Mouse (Mus musculus): Measurements from ENCODE around the gene Adipoq. TPM values are rescaled to one million over a fixed set of nuclear protein-coding genes. Genes with fewer than 3 reads are reported as not detected.

Adipoq gene
- polyA plus RNA-seq, 1 experiment from 2014 or later = not detected

DNA sequence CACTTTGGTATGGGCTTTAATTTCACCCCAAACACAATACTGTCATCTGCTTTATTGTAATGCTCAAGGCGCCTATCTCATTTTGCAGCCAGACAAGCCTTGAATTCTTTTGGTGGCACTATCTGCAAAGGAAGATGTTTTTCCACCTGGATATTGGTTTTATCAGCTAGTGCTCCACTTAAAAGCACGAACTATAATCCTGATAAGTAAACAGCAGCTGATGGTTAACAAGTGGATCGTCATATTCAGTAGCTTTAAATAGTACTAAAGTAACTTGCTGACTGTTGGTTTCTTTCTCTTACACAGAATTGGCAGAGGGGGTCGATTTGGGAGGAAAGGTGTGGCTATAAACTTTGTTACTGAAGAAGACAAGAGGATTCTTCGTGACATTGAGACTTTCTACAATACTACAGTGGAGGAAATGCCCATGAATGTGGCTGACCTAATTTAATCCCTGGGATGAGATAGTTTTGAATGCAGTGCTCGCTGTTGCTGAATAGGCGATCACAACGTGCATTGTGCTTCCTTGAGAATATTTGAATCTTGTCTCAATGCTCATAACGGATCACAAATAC is 33.4 kb upstream of the Adipoq start:
- no peaks in the 10 kb centered on the region for H3K9me3 ChIP-seq (ENCODE audit: control insufficient read depth, low read length)
- H3K27me3 ChIP-seq (ENCODE audit: control insufficient read depth, insufficient read depth, low read length) = no peaks in the 10 kb centered on the region
- no peak overlapping the region for H3K9ac ChIP-seq (ENCODE audit: low read length)
- H3K4me1 ChIP-seq (ENCODE audit: control insufficient read depth, insufficient read depth, low read length) = peaks cover 18% of the 10 kb centered on the region
- WGBS = 60% methylated on average over 9 of the region's 9 CpGs
- H3K4me2 ChIP-seq = no peak overlapping the region
- no peak overlapping the region for H3K27ac ChIP-seq (ENCODE audit: low read depth, low read length)
- H3K4me3 ChIP-seq (ENCODE audit: low read depth, low read length) = no peak overlapping the region
- peaks cover 31% of the 10 kb centered on the region for H3K36me3 ChIP-seq (ENCODE audit: control insufficient read depth, insufficient read depth, low read length)
- DNase-seq (ENCODE audit: low spot score, missing footprints) (peak; percentile 91), ATAC-seq (ENCODE audit: low FRiP score) (no peak)

GRCm38 (mm10) chr16:23113903-23114302 is 32.4 kb upstream of the Adipoq start:
- peaks cover 17% of the 10 kb centered on the region for H3K4me1 ChIP-seq (ENCODE audit: control insufficient read depth, insufficient read depth, low read length)
- ATAC-seq (ENCODE audit: low FRiP score) (no peak), DNase-seq (ENCODE audit: low spot score, missing footprints) (peak; percentile 80)
- no peak overlapping the region for H3K4me3 ChIP-seq (ENCODE audit: low read depth, low read length)
- peaks cover 29% of the 10 kb centered on the region for H3K36me3 ChIP-seq (ENCODE audit: control insufficient read depth, insufficient read depth, low read length)
- no peaks in the 10 kb centered on the region for H3K27me3 ChIP-seq (ENCODE audit: control insufficient read depth, insufficient read depth, low read length)
- H3K9me3 ChIP-seq (ENCODE audit: control insufficient read depth, low read length) = no peaks in the 10 kb centered on the region
- no peak overlapping the region for H3K9ac ChIP-seq (ENCODE audit: low read length)
- H3K4me2 ChIP-seq = no peak overlapping the region
- H3K27ac ChIP-seq (ENCODE audit: low read depth, low read length) = no peak overlapping the region

DNA sequence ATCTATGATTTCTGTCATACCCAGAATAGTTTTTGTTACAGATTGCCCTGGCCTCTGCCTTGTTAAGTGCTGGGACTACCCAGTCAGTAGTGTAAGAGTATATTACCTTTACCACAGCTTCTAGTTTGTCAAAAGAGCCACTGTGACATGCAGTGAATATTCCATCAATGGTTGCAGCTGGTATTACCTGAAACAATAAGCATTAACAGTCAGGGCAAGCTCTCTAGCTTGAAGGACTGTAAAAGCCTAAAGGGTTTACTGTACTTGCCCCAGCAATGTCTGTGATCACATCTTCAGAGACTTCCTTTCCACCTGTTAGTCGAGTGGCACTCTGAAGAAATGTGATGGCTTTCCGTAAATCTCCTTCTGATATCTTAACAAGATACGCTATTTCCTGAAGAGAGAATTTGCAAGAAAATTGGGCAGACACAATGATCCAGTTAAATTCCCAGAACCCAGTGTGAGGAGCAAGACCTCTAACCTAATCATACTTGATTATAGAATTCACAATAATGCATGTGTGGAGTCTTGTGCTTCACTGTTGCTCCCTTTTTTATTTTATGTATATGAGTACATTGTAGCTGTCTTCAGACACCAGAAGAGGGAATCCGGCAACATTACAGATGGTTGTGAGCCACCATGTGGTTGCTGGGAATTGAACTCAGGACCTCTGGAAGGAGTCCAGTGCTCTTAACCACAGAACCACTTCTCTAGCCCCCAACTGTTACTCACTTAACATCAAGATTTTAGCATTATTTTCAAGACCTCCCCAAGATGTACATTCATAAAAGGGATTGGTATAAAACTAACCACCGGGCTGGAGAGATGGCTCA is 31.8 kb upstream of the Adipoq start:
- Histone ChIP-seq H3K4me2 (no peak overlapping the region), H3K36me3 (ENCODE audit: control insufficient read depth, insufficient read depth, low read length) (peaks cover 24% of the 10 kb centered on the region), H3K4me1 (ENCODE audit: control insufficient read depth, insufficient read depth, low read length) (peaks cover 10% of the 10 kb centered on the region), H3K27me3 (ENCODE audit: control insufficient read depth, insufficient read depth, low read length) (no peaks in the 10 kb centered on the region), H3K9me3 (ENCODE audit: control insufficient read depth, low read length) (no peaks in the 10 kb centered on the region), H3K27ac (ENCODE audit: low read depth, low read length) (no peak overlapping the region), H3K9ac (ENCODE audit: low read length) (no peak overlapping the region), H3K4me3 (ENCODE audit: low read depth, low read length) (no peak overlapping the region)
- 72% methylated on average over 5 of the region's 5 CpGs for WGBS
- DNase-seq (ENCODE audit: low spot score, missing footprints) (peak; percentile 84), ATAC-seq (ENCODE audit: low FRiP score) (peak; percentile 51)

- peaks cover 18% of the 10 kb centered on the region for H3K36me3 ChIP-seq (ENCODE audit: control insufficient read depth, insufficient read depth, low read length)
- no peak overlapping the region for H3K27ac ChIP-seq (ENCODE audit: low read depth, low read length)
- no peaks in the 10 kb centered on the region for H3K27me3 ChIP-seq (ENCODE audit: control insufficient read depth, insufficient read depth, low read length)
- WGBS = 81% methylated on average over 3 of the region's 3 CpGs
- DNase-seq (ENCODE audit: low spot score, missing footprints) = no peak
- H3K9me3 ChIP-seq (ENCODE audit: control insufficient read depth, low read length) = no peaks in the 10 kb centered on the region
- ATAC-seq (ENCODE audit: low FRiP score) = no peak
- no peak overlapping the region for H3K4me3 ChIP-seq (ENCODE audit: low read depth, low read length)
- H3K4me1 ChIP-seq (ENCODE audit: control insufficient read depth, insufficient read depth, low read length) = 0 out of 2 replicates have a peak, but pooled peaks cover 5% of the 10 kb centered on the region
- H3K4me2 ChIP-seq = no peak overlapping the region
- H3K9ac ChIP-seq (ENCODE audit: low read length) = no peak overlapping the region
Observed at GRCm38 (mm10) chr16:23115486-23115885, 30.9 kb upstream of the Adipoq start.

- WGBS = 84% methylated on average over 4 of the region's 4 CpGs
- H3K4me3 ChIP-seq (ENCODE audit: low read depth, low read length) = no peak overlapping the region
- no peaks in the 10 kb centered on the region for H3K4me1 ChIP-seq (ENCODE audit: control insufficient read depth, insufficient read depth, low read length)
Observed at GRCm38 (mm10) chr16:23117173-23117572, 29.2 kb upstream of the Adipoq start.

DNA sequence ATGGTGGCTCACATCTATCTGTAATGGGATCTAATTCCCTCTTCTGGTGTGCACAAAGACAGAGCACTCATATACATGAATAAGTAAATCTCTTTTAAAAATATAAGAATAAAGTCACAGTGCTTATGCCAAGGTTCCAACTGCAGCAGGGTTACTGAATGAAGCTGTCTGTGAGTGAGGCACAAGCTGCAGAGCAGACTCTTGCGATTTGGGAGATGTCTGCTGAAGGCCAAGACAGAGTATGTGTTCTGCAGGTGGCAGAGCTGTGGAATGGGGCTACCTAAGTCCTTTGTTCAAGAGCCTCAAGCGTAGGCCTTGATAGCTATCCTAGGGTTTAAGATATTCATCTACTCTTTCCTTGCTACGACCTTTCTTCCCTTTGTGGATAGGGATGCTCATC is 23.9 kb upstream of the Adipoq start:
- 90% methylated on average over 3 of the region's 3 CpGs for WGBS
- Histone ChIP-seq H3K4me3 (ENCODE audit: low read depth, low read length) (no peak overlapping the region), H3K27me3 (ENCODE audit: control insufficient read depth, insufficient read depth, low read length) (no peaks in the 10 kb centered on the region)

More at GRCm38 (mm10) chr16:23117173-23117572, 29.2 kb upstream of the Adipoq start:
- Histone ChIP-seq H3K27ac (ENCODE audit: low read depth, low read length) (no peak overlapping the region), H3K27me3 (ENCODE audit: control insufficient read depth, insufficient read depth, low read length) (no peaks in the 10 kb centered on the region), H3K9ac (ENCODE audit: low read length) (no peak overlapping the region), H3K9me3 (ENCODE audit: control insufficient read depth, low read length) (no peaks in the 10 kb centered on the region), H3K4me2 (no peak overlapping the region), H3K36me3 (ENCODE audit: control insufficient read depth, insufficient read depth, low read length) (peaks cover 15% of the 10 kb centered on the region; the same call in 1 of the 2 replicates)
- no peak for ATAC-seq (ENCODE audit: low FRiP score)
- DNase-seq (ENCODE audit: low spot score, missing footprints) = no peak

GRCm38 (mm10) chr16:23123104-23123503 is 23.2 kb upstream of the Adipoq start:
- no peak overlapping the region for H3K4me2 ChIP-seq
- H3K27ac ChIP-seq (ENCODE audit: low read depth, low read length) = no peak overlapping the region
- peaks cover 6% of the 10 kb centered on the region; the same call in 1 of the 2 replicates for H3K4me1 ChIP-seq (ENCODE audit: control insufficient read depth, insufficient read depth, low read length)
- 96% methylated on average over 4 of the region's 4 CpGs for WGBS
- H3K9ac ChIP-seq (ENCODE audit: low read length) = no peak overlapping the region
- no peak overlapping the region for H3K4me3 ChIP-seq (ENCODE audit: low read depth, low read length)
- H3K9me3 ChIP-seq (ENCODE audit: control insufficient read depth, low read length) = no peaks in the 10 kb centered on the region
- DNase-seq (ENCODE audit: low spot score, missing footprints) = peak; percentile 19
- no peaks in the 10 kb centered on the region for H3K27me3 ChIP-seq (ENCODE audit: control insufficient read depth, insufficient read depth, low read length)
- H3K36me3 ChIP-seq (ENCODE audit: control insufficient read depth, insufficient read depth, low read length) = peaks cover 6% of the 10 kb centered on the region; the same call in 1 of the 2 replicates
- ATAC-seq (ENCODE audit: low FRiP score) = no peak

More for the DNA sequence above, 23.9 kb upstream of the Adipoq start:
- Histone ChIP-seq H3K9me3 (ENCODE audit: control insufficient read depth, low read length) (no peaks in the 10 kb centered on the region), H3K4me2 (no peak overlapping the region), H3K4me1 (ENCODE audit: control insufficient read depth, insufficient read depth, low read length) (peaks cover 6% of the 10 kb centered on the region; the same call in 1 of the 2 replicates), H3K27ac (ENCODE audit: low read depth, low read length) (no peak overlapping the region), H3K9ac (ENCODE audit: low read length) (no peak overlapping the region), H3K36me3 (ENCODE audit: control insufficient read depth, insufficient read depth, low read length) (peaks cover 6% of the 10 kb centered on the region; the same call in 1 of the 2 replicates)
- DNase-seq (ENCODE audit: low spot score, missing footprints) (peak; percentile 56), ATAC-seq (ENCODE audit: low FRiP score) (no peak)

DNA sequence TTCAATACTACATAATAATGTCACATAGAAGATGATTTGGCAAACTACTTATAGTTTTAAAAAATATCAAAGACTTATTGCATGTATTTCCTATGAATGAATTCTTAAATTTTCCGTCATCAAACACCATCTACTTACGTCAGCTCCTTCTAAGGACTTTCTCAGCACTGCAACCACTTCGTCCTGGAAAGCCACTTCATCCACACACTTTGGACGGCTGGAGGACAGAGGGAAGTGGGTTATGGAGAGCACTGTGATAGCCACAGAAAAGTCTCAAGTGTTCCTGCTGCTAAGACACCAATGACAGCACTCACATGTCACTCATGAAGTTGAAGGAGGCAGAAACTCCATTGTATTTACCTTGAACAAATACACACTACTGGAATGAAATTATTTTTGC is 21.9 kb upstream of the Adipoq start:
- H3K36me3 ChIP-seq (ENCODE audit: control insufficient read depth, insufficient read depth, low read length) = peaks cover 6% of the 10 kb centered on the region; the same call in 1 of the 2 replicates
- H3K4me2 ChIP-seq = no peak overlapping the region
- H3K27ac ChIP-seq (ENCODE audit: low read depth, low read length) = no peak overlapping the region
- no peaks in the 10 kb centered on the region for H3K9me3 ChIP-seq (ENCODE audit: control insufficient read depth, low read length)
- DNase-seq (ENCODE audit: low spot score, missing footprints) = no peak
- H3K27me3 ChIP-seq (ENCODE audit: control insufficient read depth, insufficient read depth, low read length) = no peaks in the 10 kb centered on the region
- ATAC-seq (ENCODE audit: low FRiP score) = no peak
- peaks cover 15% of the 10 kb centered on the region; the same call in 1 of the 2 replicates for H3K4me1 ChIP-seq (ENCODE audit: control insufficient read depth, insufficient read depth, low read length)
- H3K9ac ChIP-seq (ENCODE audit: low read length) = no peak overlapping the region
- no peak overlapping the region for H3K4me3 ChIP-seq (ENCODE audit: low read depth, low read length)
- WGBS = 91% methylated on average over 4 of the region's 4 CpGs

GRCm38 (mm10) chr16:23127311-23127672 is 19.0 kb upstream of the Adipoq start:
- 0% methylated on average over 4 of the region's 4 CpGs for WGBS
- H3K9me3 ChIP-seq (ENCODE audit: control insufficient read depth, low read length) = no peaks in the 10 kb centered on the region
- ATAC-seq (ENCODE audit: low FRiP score) = no peak; the same call in 1 of the 2 replicates

More at GRCm38 (mm10) chr16:23127311-23127672, 19.0 kb upstream of the Adipoq start:
- H3K4me2 ChIP-seq = peak overlapping the region; percentile 81
- H3K4me3 ChIP-seq (ENCODE audit: low read depth, low read length) = peak overlapping the region; percentile 72
- H3K4me1 ChIP-seq (ENCODE audit: control insufficient read depth, insufficient read depth, low read length) = peaks cover 15% of the 10 kb centered on the region; the same call in 1 of the 2 replicates
- DNase-seq (ENCODE audit: low spot score, missing footprints) = no peak
- 0 out of 2 replicates have a peak, but pooled peaks cover 2% of the 10 kb centered on the region for H3K36me3 ChIP-seq (ENCODE audit: control insufficient read depth, insufficient read depth, low read length)
- no peaks in the 10 kb centered on the region for H3K27me3 ChIP-seq (ENCODE audit: control insufficient read depth, insufficient read depth, low read length)
- H3K27ac ChIP-seq (ENCODE audit: low read depth, low read length) = peak overlapping the region; percentile 95
- H3K9ac ChIP-seq (ENCODE audit: low read length) = peak overlapping the region; percentile 94
